Mouse (Mus musculus) urinary bladder, postnatal 10 days (tissue): Measurements from ENCODE around the gene Sos2.
"Not testable (repeated sequence)": the region's sequence is repeated elsewhere in the genome, so short reads cannot be mapped to it uniquely, and the experiment has no call there.

ENCODE experiments used
- DNase-seq: peaks from one replicate; pipeline ENCODE4 v3.0.0; 2022; ENCODE audit warnings: low spot score

Gene Sos2

GRCm38 (mm10) chr12:69674576-69675537 is 6.8 kb downstream of the Sos2 start:
- DNase-seq = no peak

- DNase-seq = no peak
These were observed 7.5 kb downstream of the Sos2 start for GRCm38 (mm10) chr12:69674176-69674575.

GRCm38 (mm10) chr12:69666721-69667120 is 14.9 kb downstream of the Sos2 start:
- no peak for DNase-seq

GRCm38 (mm10) chr12:69661658-69662057 is 20.0 kb downstream of the Sos2 start:
- DNase-seq = no peak

- not testable (repeated sequence) for DNase-seq
These were observed 27.7 kb downstream of the Sos2 start for GRCm38 (mm10) chr12:69653973-69654372.

GRCm38 (mm10) chr12:69649511-69649910 is 32.1 kb downstream of the Sos2 start:
- DNase-seq = no peak

- no peak for DNase-seq
These were observed 35.6 kb downstream of the Sos2 start for GRCm38 (mm10) chr12:69645821-69646616.

- DNase-seq = no peak
These were observed 36.8 kb downstream of the Sos2 start for GRCm38 (mm10) chr12:69644877-69645276.

- DNase-seq = no peak
These were observed 38.8 kb downstream of the Sos2 start for GRCm38 (mm10) chr12:69642877-69643276.

- no peak for DNase-seq
These were observed 46.9 kb downstream of the Sos2 start for GRCm38 (mm10) chr12:69634761-69635160.

GRCm38 (mm10) chr12:69618590-69618989 is 63.1 kb downstream of the Sos2 start:
- not testable (repeated sequence) for DNase-seq

- DNase-seq = no peak
These were observed 77.3 kb downstream of the Sos2 start for GRCm38 (mm10) chr12:69604367-69604766.

- no peak for DNase-seq
These were observed 84.2 kb downstream of the Sos2 start for GRCm38 (mm10) chr12:69597446-69597845.

- no peak for DNase-seq
These were observed 88.5 kb downstream of the Sos2 start for GRCm38 (mm10) chr12:69593130-69593529.

- no peak for DNase-seq
These were observed 98.4 kb downstream of the Sos2 start for GRCm38 (mm10) chr12:69583270-69583629.

GRCm38 (mm10) chr12:69582613-69583269 is 98.9 kb downstream of the Sos2 start, which contains the start of gene Vcpkmt:
Vcpkmt (minus strand) TSS chr12:69583028.
- DNase-seq = peak; percentile 35

GRCm38 (mm10) chr12:69582216-69582612 is 99.4 kb downstream of the Sos2 start:
- DNase-seq = no peak

GRCm38 (mm10) chr12:69579623-69580022 is 102.0 kb downstream of the Sos2 start:
- DNase-seq = no peak

- DNase-seq = no peak
These were observed 105.5 kb downstream of the Sos2 start for GRCm38 (mm10) chr12:69576120-69576627.

GRCm38 (mm10) chr12:69573916-69574881 is 107.5 kb downstream of the Sos2 start:
- DNase-seq = no peak

GRCm38 (mm10) chr12:69573271-69573670 is 108.4 kb downstream of the Sos2 start:
- DNase-seq = no peak
